8 mouse cellular contexts compared by ENCODE assay signal in genomic region chr3:95661945-95662715, GRCm38 (mm10). TPM values are rescaled to one million over a fixed set of nuclear protein-coding genes. Genes with fewer than 3 reads are reported as not detected.
DNase-seq lines count a peak whose midpoint lies in the region; ATAC-seq and TF ChIP-seq lines count a peak whose summit lies in the region.

No protein-coding gene starts in this region.

- peak overlapping the region; percentile 70 for H3K4me2 ChIP-seq in heart, embryonic 12.5 days
- H3K4me2 ChIP-seq in limb, embryonic 15.5 days: peak overlapping the region; percentile 62; the same call in 1 of the 2 replicates
- H3K4me2 ChIP-seq in stomach, postnatal 0 days (replicated peaks; ENCODE audit: low read depth): peak overlapping the region; percentile 39

- H3K9ac ChIP-seq in heart, embryonic 12.5 days: peak overlapping the region; percentile 69
- no peak overlapping the region for H3K9ac ChIP-seq in limb, embryonic 15.5 days
- H3K9ac ChIP-seq in stomach, postnatal 0 days (ENCODE audit: low read length): peak overlapping the region; percentile 5; the same call in 1 of the 2 replicates

- WGBS in heart, embryonic 12.5 days: 16% methylated on average over 7 of the region's 7 CpGs
- 50% methylated on average over 7 of the region's 7 CpGs for WGBS in limb, embryonic 15.5 days
- WGBS in stomach, postnatal 0 days: 18% methylated on average over 7 of the region's 7 CpGs

- DNase-seq in stomach, postnatal 0 days (ENCODE audit: low spot score): no peak
- no peak for DNase-seq in retina, embryonic 14.5 days (ENCODE audit: low spot score)
- no peak for DNase-seq in thymus, postnatal 0 days (ENCODE audit: low spot score)

- TF ChIP-seq CTCF in stomach, postnatal 0 days (IDR thresholded peaks at IDR 0.05; ENCODE audit: low read depth): no peak

- H3K4me1 ChIP-seq in megakaryocyte, embryonic 14.5 days: peaks cover 66% of the 10 kb centered on the region
- peaks cover 59% of the 10 kb centered on the region for H3K4me1 ChIP-seq in heart, embryonic 12.5 days (replicated peaks)
- peaks cover 52% of the 10 kb centered on the region for H3K4me1 ChIP-seq in limb, embryonic 15.5 days
- peaks cover 15% of the 10 kb centered on the region; the same call in 1 of the 2 replicates for H3K4me1 ChIP-seq in stomach, postnatal 0 days (replicated peaks; ENCODE audit: control insufficient read depth, insufficient read depth)

- H3K4me3 ChIP-seq in megakaryocyte, embryonic 14.5 days (replicated peaks): peak overlapping the region; percentile 86
- peak overlapping the region; percentile 36 for H3K4me3 ChIP-seq in heart, embryonic 12.5 days
- 0 out of 2 replicates have a peak overlapping the region, but pooled peaks have one; percentile 1 for H3K4me3 ChIP-seq in limb, embryonic 15.5 days
- H3K4me3 ChIP-seq in stomach, postnatal 0 days (ENCODE audit: low read depth, low read length): peak overlapping the region; percentile 10; the same call in 1 of the 2 replicates

- TF ChIP-seq EP300 in stomach, postnatal 0 days (optimal IDR thresholded peaks at IDR 0.05): no peak

- ATAC-seq in megakaryocyte, adult 5-6 weeks (ENCODE audit: poor library complexity, severe bottlenecking): no peak
- no peak for ATAC-seq in heart, embryonic 12.5 days (ENCODE audit: insufficient number of reproducible peaks, low FRiP score)
- no peak for ATAC-seq in limb, embryonic 15.5 days (ENCODE audit: insufficient number of reproducible peaks, low FRiP score, low TSS enrichment, low read depth)
- no peak for ATAC-seq in stomach, postnatal 0 days (ENCODE audit: low FRiP score, low TSS enrichment)
- ATAC-seq in activated CD4-positive, CD25-positive, alpha-beta regulatory T cell, adult 4 months: no peak

- no peaks in the 10 kb centered on the region for H3K27me3 ChIP-seq in megakaryocyte, embryonic 14.5 days (replicated peaks)
- no peaks in the 10 kb centered on the region for H3K27me3 ChIP-seq in heart, embryonic 12.5 days (replicated peaks)
- no peaks in the 10 kb centered on the region for H3K27me3 ChIP-seq in limb, embryonic 15.5 days
- H3K27me3 ChIP-seq in stomach, postnatal 0 days (ENCODE audit: control insufficient read depth, insufficient read depth, low read length): no peaks in the 10 kb centered on the region

- H3K9me3 ChIP-seq in megakaryocyte, embryonic 14.5 days: no peaks in the 10 kb centered on the region
- no peaks in the 10 kb centered on the region for H3K9me3 ChIP-seq in heart, embryonic 12.5 days (replicated peaks)
- no peaks in the 10 kb centered on the region for H3K9me3 ChIP-seq in limb, embryonic 15.5 days
- H3K9me3 ChIP-seq in stomach, postnatal 0 days (ENCODE audit: control insufficient read depth, low read length): no peaks in the 10 kb centered on the region

- peak overlapping the region; percentile 87 for H3K27ac ChIP-seq in heart, embryonic 12.5 days (ENCODE audit: poor library complexity, severe bottlenecking)
- H3K27ac ChIP-seq in limb, embryonic 15.5 days: no peak overlapping the region
- H3K27ac ChIP-seq in stomach, postnatal 0 days (replicated peaks): peak overlapping the region; percentile 67

- H3K36me3 ChIP-seq in megakaryocyte, embryonic 14.5 days (replicated peaks; ENCODE audit: low read length): peaks cover 74% of the 10 kb centered on the region
- peaks cover 49% of the 10 kb centered on the region for H3K36me3 ChIP-seq in heart, embryonic 12.5 days
- H3K36me3 ChIP-seq in limb, embryonic 15.5 days: peaks cover 42% of the 10 kb centered on the region
- H3K36me3 ChIP-seq in stomach, postnatal 0 days (ENCODE audit: control insufficient read depth, insufficient read depth, low read length): peaks cover 14% of the 10 kb centered on the region

RNA-seq across cellular contexts. Expression of gene Mcl1, which starts 3.5 kb away (rescaled TPM):
- polyA plus RNA-seq in megakaryocyte, embryonic 14.5 days (2012; ENCODE audit: insufficient read depth, low replicate concordance): 222 and 245 TPM in 2 replicates
- 440 and 463 TPM in 2 replicates for total RNA-seq in megakaryocyte, adult 5-6 weeks (2015)
- 327 and 343 TPM in 2 replicates for total RNA-seq in megakaryocyte, adult 5-6 weeks (2017)
- polyA plus RNA-seq in heart, embryonic 12.5 days (2016; fragmentation: Nextera tagmentation; extraction: Ambion mirVana): 65.2 and 66.9 TPM in 2 replicates
- polyA plus RNA-seq in limb, embryonic 15.5 days (2015; fragmentation: Nextera tagmentation; extraction: Ambion mirVana): 35.2 and 46.1 TPM in 2 replicates
- 57.9 and 59.2 TPM in 2 replicates for polyA plus RNA-seq in stomach, postnatal 0 days (2015; fragmentation: Nextera tagmentation; extraction: Ambion mirVana)
- polyA plus RNA-seq in thymus, postnatal 0 days (2015; fragmentation: Nextera tagmentation; extraction: Ambion mirVana): 81.3 and 91.3 TPM in 2 replicates
- 10 to 100 TPM; 62.9 to 76.7 TPM for polyA plus RNA-seq in activated CD4-positive, CD25-positive, alpha-beta regulatory T cell, adult 4 months (2017; shearing (Covaris generic))

RNA-seq across cellular contexts. Expression of gene Adamtsl4, which starts 25.6 kb away (rescaled TPM):
- 0.83 TPM in 1 of 2 replicates, not detected in the other for polyA plus RNA-seq in megakaryocyte, embryonic 14.5 days (2012; ENCODE audit: insufficient read depth, low replicate concordance)
- 0.85 and 1.3 TPM in 2 replicates for total RNA-seq in megakaryocyte, adult 5-6 weeks (2015)
- total RNA-seq in megakaryocyte, adult 5-6 weeks (2017): 0.59 and 0.77 TPM in 2 replicates
- polyA plus RNA-seq in heart, embryonic 12.5 days (2016; fragmentation: Nextera tagmentation; extraction: Ambion mirVana): 4.3 and 4.9 TPM in 2 replicates
- 5.4 and 11.2 TPM in 2 replicates for polyA plus RNA-seq in limb, embryonic 15.5 days (2015; fragmentation: Nextera tagmentation; extraction: Ambion mirVana)
- polyA plus RNA-seq in stomach, postnatal 0 days (2015; fragmentation: Nextera tagmentation; extraction: Ambion mirVana): 9.4 and 10.4 TPM in 2 replicates
- 0.91 and 2.0 TPM in 2 replicates for polyA plus RNA-seq in thymus, postnatal 0 days (2015; fragmentation: Nextera tagmentation; extraction: Ambion mirVana)
- polyA plus RNA-seq in activated CD4-positive, CD25-positive, alpha-beta regulatory T cell, adult 4 months (2017; shearing (Covaris generic)): 1 to 10 TPM; 3.2 to 3.5 TPM

RNA-seq across cellular contexts. Expression of gene Ensa, which starts 37.3 kb away (rescaled TPM):
- 21.1 and 41.0 TPM in 2 replicates for polyA plus RNA-seq in megakaryocyte, embryonic 14.5 days (2012; ENCODE audit: insufficient read depth, low replicate concordance)
- 54.7 and 64.2 TPM in 2 replicates for total RNA-seq in megakaryocyte, adult 5-6 weeks (2015)
- total RNA-seq in megakaryocyte, adult 5-6 weeks (2017): 94.3 and 94.8 TPM in 2 replicates
- polyA plus RNA-seq in heart, embryonic 12.5 days (2016; fragmentation: Nextera tagmentation; extraction: Ambion mirVana): 50.8 and 51.4 TPM in 2 replicates
- polyA plus RNA-seq in limb, embryonic 15.5 days (2015; fragmentation: Nextera tagmentation; extraction: Ambion mirVana): 73.4 and 74.7 TPM in 2 replicates
- 42.3 and 44.2 TPM in 2 replicates for polyA plus RNA-seq in stomach, postnatal 0 days (2015; fragmentation: Nextera tagmentation; extraction: Ambion mirVana)
- 58.5 and 65.4 TPM in 2 replicates for polyA plus RNA-seq in thymus, postnatal 0 days (2015; fragmentation: Nextera tagmentation; extraction: Ambion mirVana)
- polyA plus RNA-seq in activated CD4-positive, CD25-positive, alpha-beta regulatory T cell, adult 4 months (2017; shearing (Covaris generic)): 10 to 100 TPM; 67.7 to 82.4 TPM

Comparison
In these comparisons a context has a peak if more than half of its experiments do, and no peak if none do; other contexts are left out.
1. H3K4me3 ChIP-seq: peak in every context shown above with its lines; median percentile 86 in megakaryocyte, embryonic 14.5 days; 36 in heart, embryonic 12.5 days; 10 in stomach, postnatal 0 days; 1 in limb, embryonic 15.5 days.